Mouse (Mus musculus) layer of hippocampus, adult 8-10 months (tissue): Measurements from ENCODE around the gene Gpr1. TPM values are rescaled to one million over a fixed set of nuclear protein-coding genes. Genes with fewer than 3 reads are reported as not detected.
"Not testable (repeated sequence)": the region's sequence is repeated elsewhere in the genome, so short reads cannot be mapped to it uniquely, and the experiment has no call there.

Source experiments
- DNase-seq, 2 experiments: peaks; one replicate each; pipeline ENCODE4 v3.0.0; 2022; ENCODE audit warnings: low spot score in 2 of 2
- microRNA-seq, 2 experiments: library from miRNA; unstranded; fragments of <30 nt; microRNA quantifications; one replicate each; pipeline ENCODE4 v1.2.0; 2022
- total RNA-seq, 4 experiments: library from RNA; stranded (reverse); gene quantifications; 2 replicates each; pipeline ENCODE4 v1.2.4; 2022

The Gpr1 gene
- total RNA-seq, 4 experiments from 2014 or later = 0.31 to 0.74 (median 0.67) TPM

GRCm38 (mm10) chr1:63181019-63181418, 33.3 kb downstream of the Gpr1 start:
- DNase-seq = peak; percentile 86 to 93

- DNase-seq = not testable (repeated sequence)
Observed at GRCm38 (mm10) chr1:63180575-63180974, 33.8 kb downstream of the Gpr1 start.

- DNase-seq = no peak
Observed at GRCm38 (mm10) chr1:63180122-63180521, 34.2 kb downstream of the Gpr1 start.

- no peak for DNase-seq
Observed at GRCm38 (mm10) chr1:63178308-63178707, 36.0 kb downstream of the Gpr1 start.

GRCm38 (mm10) chr1:63176604-63177421, 37.5 kb downstream of the Gpr1 start, which contains the start of the genes Eef1b2 and Ndufs1:
Gene Eef1b2, plus strand, starts transcription at chr1:63176825.
Gene Ndufs1, minus strand, starts transcription at chr1:63176833.
- peak; percentile 97 to 98 for DNase-seq

- no peak for DNase-seq
Observed at GRCm38 (mm10) chr1:63176259-63176603, 38.1 kb downstream of the Gpr1 start.

- DNase-seq = peak in 1 of 2 experiments; percentile 9
Observed at GRCm38 (mm10) chr1:63175853-63176252, 38.5 kb downstream of the Gpr1 start.

GRCm38 (mm10) chr1:63168638-63169037, 45.7 kb downstream of the Gpr1 start:
- no peak for DNase-seq

- DNase-seq = no peak
Observed at GRCm38 (mm10) chr1:63140231-63140630, 74.1 kb downstream of the Gpr1 start.

- not testable (repeated sequence) for DNase-seq
Observed at GRCm38 (mm10) chr1:63138586-63138985, 75.8 kb downstream of the Gpr1 start.

GRCm38 (mm10) chr1:63137971-63138370, 76.4 kb downstream of the Gpr1 start:
- DNase-seq = no peak

GRCm38 (mm10) chr1:63134530-63134929, 79.8 kb downstream of the Gpr1 start:
- DNase-seq = no peak

Small RNAs within 50 kb of the gene (microRNA-seq; reads per million reads assigned to microRNA genes)
- gene Gm24557 = 0 reads per million in 2 experiments
- 0 reads per million in 2 experiments for gene Gm27512

Other genes with a start within 250 kb of the Gpr1 start
- gene Ino80d, start 99.9 kb downstream of the Gpr1 start, total RNA-seq = 10 to 100 TPM; 28.1 to 36.1 (median 32.4) TPM
- 100 to 1,000 TPM; 310 to 454 (median 387) TPM for gene Eef1b2, start 37.7 kb downstream of the Gpr1 start, total RNA-seq
- 100 to 1,000 TPM; 155 to 166 (median 160) TPM for gene Ndufs1, start 37.7 kb downstream of the Gpr1 start, total RNA-seq
- 10 to 100 TPM; 11.0 to 17.9 (median 15.7) TPM for gene Zdbf2, start 58.7 kb upstream of the Gpr1 start, total RNA-seq
- gene Adam23, start 231.3 kb upstream of the Gpr1 start, total RNA-seq = 100 to 1,000 TPM; 136 to 152 (median 147) TPM